ENCODE assay signal across 37 mouse cellular contexts in the genomic region with DNA sequence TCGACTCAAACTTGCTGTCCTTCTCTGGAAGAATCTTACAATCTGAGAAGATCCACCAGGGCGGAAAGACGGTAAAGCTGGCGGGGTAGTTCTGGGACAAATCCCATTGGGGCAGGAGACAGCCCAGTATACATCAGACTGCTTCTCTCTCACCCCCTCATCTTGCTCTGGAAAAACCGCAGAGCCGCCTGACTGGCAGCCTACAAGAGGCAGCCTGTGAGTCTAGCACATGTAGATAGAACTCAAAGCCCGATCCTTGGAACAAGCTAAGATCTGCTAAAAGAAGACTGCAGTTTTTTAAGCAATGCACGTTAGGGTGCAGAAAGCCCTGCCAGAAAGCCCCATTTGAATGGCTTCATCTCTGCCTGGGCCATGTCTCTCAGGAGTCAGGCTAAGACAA. TPM values are rescaled to one million over a fixed set of nuclear protein-coding genes. Genes with fewer than 3 reads are reported as not detected.
DNase-seq lines count a peak whose midpoint lies in the region; ATAC-seq and TF ChIP-seq lines count a peak whose summit lies in the region.
"Had no signal": no experiment of that assay in that cellular context is flagged by ENCODE, and none has a peak within 500 bp of the region (broad histone marks: within the 10 kb centered on the region; RNA-seq: fewer than 3 reads in every experiment).

No protein-coding gene starts in this region.

- intact Hi-C loops in left cerebral cortex, postnatal 14 days (cut with DNase I), result no loop called here
- intact Hi-C loops in left cerebral cortex, postnatal 4 days (cut with DNase I), result no loop called here

- no peak for TF ChIP-seq CTCF in forebrain, postnatal 0 days (IDR thresholded peaks at IDR 0.05; ENCODE audit: low read depth)
- TF ChIP-seq CTCF in E14TG2a.4 (conservative IDR thresholded peaks at IDR 0.05; ENCODE audit: low read length), result no peak

- H3K27ac ChIP-seq in forebrain, postnatal 0 days (ENCODE audit: low read depth, low read length), result no peak overlapping the region
- no peak overlapping the region for H3K27ac ChIP-seq in forebrain, embryonic 14.5 days (ENCODE audit: low read depth, low read length)
- H3K27ac ChIP-seq in limb, embryonic 10.5 days, result 0 out of 2 replicates have a peak overlapping the region, but pooled peaks have one; percentile 10
- H3K27ac ChIP-seq: embryonic facial prominence, embryonic 13.5 days; forebrain, embryonic 12.5 days; hindbrain, embryonic 13.5 days; layer of hippocampus, adult 2 months; limb, embryonic 12.5 days; liver, embryonic 15.5 days; midbrain, embryonic 15.5 days had no signal

- H3K4me3 ChIP-seq in forebrain, postnatal 0 days (ENCODE audit: low read depth, low read length), result no peak overlapping the region
- no peak overlapping the region for H3K4me3 ChIP-seq in forebrain, embryonic 14.5 days (ENCODE audit: low read depth, low read length)
- H3K4me3 ChIP-seq in E14TG2a.4 (replicated peaks; ENCODE audit: low read length), result peak overlapping the region; percentile 57; the same call in 1 of the 2 replicates
- no peak overlapping the region for H3K4me3 ChIP-seq in limb, embryonic 10.5 days
- H3K4me3 ChIP-seq: embryonic facial prominence, embryonic 13.5 days; forebrain, embryonic 12.5 days; hindbrain, embryonic 13.5 days; layer of hippocampus, adult 2 months; limb, embryonic 12.5 days; liver, embryonic 15.5 days; midbrain, embryonic 15.5 days had no signal

- WGBS in forebrain, postnatal 0 days, result 74% methylated on average over 8 of the region's 8 CpGs
- WGBS in forebrain, embryonic 14.5 days, result 83% methylated on average over 8 of the region's 8 CpGs
- 89% methylated on average over 8 of the region's 8 CpGs for WGBS in limb, embryonic 10.5 days

- no peaks in the 10 kb centered on the region for H3K36me3 ChIP-seq in forebrain, postnatal 0 days (ENCODE audit: insufficient read depth)
- H3K36me3 ChIP-seq in forebrain, embryonic 14.5 days (ENCODE audit: control insufficient read depth, insufficient read depth, low read length), result no peaks in the 10 kb centered on the region
- no peaks in the 10 kb centered on the region for H3K36me3 ChIP-seq in E14TG2a.4 (ENCODE audit: insufficient read depth, low read length)
- no peaks in the 10 kb centered on the region for H3K36me3 ChIP-seq in limb, embryonic 10.5 days
- H3K36me3 ChIP-seq: embryonic facial prominence, embryonic 13.5 days; forebrain, embryonic 12.5 days; hindbrain, embryonic 13.5 days; limb, embryonic 12.5 days; liver, embryonic 15.5 days; midbrain, embryonic 15.5 days had no signal

- H3K27me3 ChIP-seq in forebrain, postnatal 0 days (ENCODE audit: insufficient read depth, low read length), result no peaks in the 10 kb centered on the region
- H3K27me3 ChIP-seq in forebrain, embryonic 14.5 days (replicated peaks; ENCODE audit: control insufficient read depth, insufficient read depth, low read length), result no peaks in the 10 kb centered on the region
- H3K27me3 ChIP-seq in E14TG2a.4 (ENCODE audit: insufficient read depth, low read length), result peaks cover 40% of the 10 kb centered on the region
- no peaks in the 10 kb centered on the region for H3K27me3 ChIP-seq in limb, embryonic 10.5 days (ENCODE audit: low read depth, poor library complexity, severe bottlenecking)
- H3K27me3 ChIP-seq: forebrain, embryonic 12.5 days; limb, embryonic 12.5 days; liver, embryonic 15.5 days; midbrain, embryonic 15.5 days; Patski had no signal

- peak; percentile 79 for ATAC-seq in forebrain, postnatal 0 days
- no peak for ATAC-seq in forebrain, embryonic 14.5 days
- ATAC-seq: intestine, embryonic 16.5 days; midbrain, embryonic 15.5 days; Patski had no signal

- peak; percentile 31 for DNase-seq in forebrain, postnatal 0 days
- no peak for DNase-seq in forebrain, embryonic 14.5 days (ENCODE audit: low spot score)
- DNase-seq in left cerebral cortex, postnatal 14 days (ENCODE audit: low spot score in 2 of 2), result peak; percentile 41 to 68
- no peak for DNase-seq in left cerebral cortex, postnatal 4 days
- DNase-seq in limb, embryonic 10.5 days (ENCODE audit: low spot score), result no peak
- no peak for DNase-seq in kidney, postnatal 36 days
- DNase-seq: adrenal gland, postnatal 10 days; cerebellum, adult 18-20 months; cerebellum, postnatal 10 days; gastrocnemius, postnatal 25 days; heart, adult 18-20 months; heart, postnatal 4 days; kidney, postnatal 25 days; lung, embryonic 14.5 days; lung, postnatal 14 days; spleen, adult 18-20 months; thymus, postnatal 4 days had no signal

- no peaks in the 10 kb centered on the region for H3K9me3 ChIP-seq in forebrain, postnatal 0 days (ENCODE audit: low read length)
- H3K9me3 ChIP-seq in forebrain, embryonic 14.5 days (replicated peaks; ENCODE audit: control insufficient read depth, low read length), result no peaks in the 10 kb centered on the region
- no peaks in the 10 kb centered on the region for H3K9me3 ChIP-seq in E14TG2a.4 (ENCODE audit: low read length)
- H3K9me3 ChIP-seq in limb, embryonic 10.5 days (replicated peaks), result no peaks in the 10 kb centered on the region
- H3K9me3 ChIP-seq: embryonic facial prominence, embryonic 13.5 days; forebrain, embryonic 12.5 days; hindbrain, embryonic 13.5 days; limb, embryonic 12.5 days; liver, embryonic 15.5 days; midbrain, embryonic 15.5 days had no signal

- no peaks in the 10 kb centered on the region for H3K4me1 ChIP-seq in forebrain, postnatal 0 days (ENCODE audit: insufficient read depth)
- no peaks in the 10 kb centered on the region for H3K4me1 ChIP-seq in forebrain, embryonic 14.5 days (ENCODE audit: control insufficient read depth, insufficient read depth, low read length)
- peaks cover 11% of the 10 kb centered on the region for H3K4me1 ChIP-seq in E14TG2a.4 (replicated peaks; ENCODE audit: low read depth, low read length)
- H3K4me1 ChIP-seq in limb, embryonic 10.5 days, result peaks cover 7% of the 10 kb centered on the region; the same call in 1 of the 2 replicates
- H3K4me1 ChIP-seq: embryonic facial prominence, embryonic 13.5 days; limb, embryonic 12.5 days; liver, embryonic 15.5 days; midbrain, embryonic 15.5 days had no signal

- no peak overlapping the region for H3K4me2 ChIP-seq in forebrain, postnatal 0 days (ENCODE audit: low read depth)
- no peak overlapping the region for H3K4me2 ChIP-seq in forebrain, embryonic 14.5 days (ENCODE audit: low read length)
- H3K4me2 ChIP-seq: embryonic facial prominence, embryonic 13.5 days; forebrain, embryonic 12.5 days; heart, embryonic 11.5 days; hindbrain, embryonic 13.5 days; limb, embryonic 12.5 days; liver, embryonic 15.5 days; lung, embryonic 14.5 days; midbrain, embryonic 15.5 days had no signal

- no peak overlapping the region for H3K9ac ChIP-seq in forebrain, postnatal 0 days
- no peak overlapping the region for H3K9ac ChIP-seq in forebrain, embryonic 14.5 days (ENCODE audit: low read length)
- H3K9ac ChIP-seq: embryonic facial prominence, embryonic 13.5 days; forebrain, embryonic 12.5 days; hindbrain, embryonic 13.5 days; limb, embryonic 12.5 days; liver, embryonic 15.5 days; lung, embryonic 14.5 days; midbrain, embryonic 15.5 days had no signal

RNA-seq across cellular contexts. Expression of a gene that starts 43.9 kb away (rescaled TPM):
- total RNA-seq in forebrain, postnatal 0 days (2014; rRNA removed), result 0.05 and 0.08 TPM in 2 replicates
- 0.30 and 0.40 TPM in 2 replicates for polyA plus RNA-seq in forebrain, postnatal 0 days (2015; fragmentation: Nextera tagmentation; extraction: Ambion mirVana)
- not detected in 2 replicates for polyA plus RNA-seq in forebrain, embryonic 14.5 days (2014; fragmentation: Nextera tagmentation; extraction: Ambion mirVana)
- under 1 TPM in 1 of 2 experiments, not detected in 1; 0.13 TPM for total RNA-seq in left cerebral cortex, postnatal 14 days (2021)
- under 1 TPM; 0.22 to 0.38 TPM for total RNA-seq in left cerebral cortex, postnatal 4 days (2021)
- polyA plus RNA-seq in limb, embryonic 10.5 days (2016; fragmentation: Nextera tagmentation; extraction: Ambion mirVana), result not detected in 2 replicates
- total RNA-seq: adrenal gland, postnatal 10 days; common myeloid progenitor, adult 5-6 weeks; gastrocnemius, postnatal 25 days; heart, adult 18-20 months; heart, postnatal 4 days; liver, adult 2 months; MEL; neutrophil, adult 5-6 weeks had no signal
- polyA plus RNA-seq: embryonic facial prominence, embryonic 13.5 days; forebrain, embryonic 12.5 days; heart, embryonic 11.5 days; heart, postnatal 0 days; intestine, embryonic 16.5 days; kidney, embryonic 14.5 days; limb, embryonic 12.5 days; liver, adult 2 months; liver, embryonic 15.5 days; lung, embryonic 14.5 days; neural tube, embryonic 11.5 days; Patski; stomach, embryonic 16.5 days; thymus, postnatal 0 days had no signal

Comparison
In these comparisons a context has a peak if more than half of its experiments do, and no peak if none do; other contexts are left out.
1. DNase-seq: peak in forebrain, postnatal 0 days (single experiment) and left cerebral cortex, postnatal 14 days (2 of 2); none in forebrain, embryonic 14.5 days (single experiment), left cerebral cortex, postnatal 4 days (single experiment), limb, embryonic 10.5 days (single experiment) and kidney, postnatal 36 days (0 of 2).